Mouse (Mus musculus): ENCODE measurements around the gene Josd2. TPM values are rescaled to one million over a fixed set of nuclear protein-coding genes. Genes with fewer than 3 reads are reported as not detected.

Josd2 gene
- total RNA-seq (2017), result 26.0 and 37.3 TPM in 2 replicates

- ATAC-seq (replicated peaks; ENCODE audit: low read depth, poor library complexity, severe bottlenecking), result peak; percentile 95
Observed at GRCm38 (mm10) chr7:44467811-44468411, at the start of gene Josd2. Gene Josd2, plus strand, starts transcription at chr7:44467980.

- no peak for ATAC-seq (replicated peaks; ENCODE audit: low read depth, poor library complexity, severe bottlenecking)
Observed at GRCm38 (mm10) chr7:44427666-44428065, 40.1 kb upstream of the Josd2 start.

DNA sequence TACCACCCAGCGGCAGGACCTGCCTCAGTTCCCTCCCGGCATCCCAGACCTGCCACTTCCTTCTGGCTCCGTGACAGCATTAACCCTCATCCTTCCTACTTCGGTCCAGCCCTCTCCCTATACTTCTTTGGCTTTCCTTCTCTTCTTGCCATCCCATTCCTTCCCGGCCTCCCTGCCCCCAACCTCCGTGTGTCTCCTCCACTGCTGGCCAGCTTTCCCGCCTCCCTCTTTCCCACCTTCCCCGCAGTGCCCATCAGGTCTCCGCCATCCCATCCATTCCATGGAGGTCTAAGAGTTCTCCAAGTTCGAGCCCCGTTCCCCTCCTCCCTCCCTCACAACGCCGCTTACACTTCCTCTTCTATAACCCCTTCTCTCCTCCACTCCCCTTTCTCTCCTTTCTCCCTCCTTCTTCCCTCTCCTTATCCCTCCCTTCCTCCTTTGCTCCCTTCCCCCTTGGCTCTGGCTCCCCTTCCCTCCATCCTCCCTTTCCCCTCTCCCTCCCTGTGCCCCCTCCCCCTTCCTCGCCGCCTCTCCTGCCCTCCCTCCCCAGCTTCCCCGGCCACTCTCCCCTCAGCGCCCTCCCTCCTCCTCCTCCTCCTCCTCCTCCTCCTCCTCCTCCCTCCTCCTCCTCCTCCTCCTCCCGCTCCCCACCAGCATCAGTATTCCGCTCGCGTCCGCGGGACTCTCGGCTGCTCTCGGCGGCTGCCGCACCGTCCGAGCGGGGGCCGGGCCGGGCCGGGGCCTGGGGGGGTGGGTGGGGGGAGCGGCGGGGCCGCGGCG, 39.4 kb upstream of the Josd2 start:
- peak; percentile 27; the same call in 1 of the 2 replicates for ATAC-seq (replicated peaks; ENCODE audit: low read depth, poor library complexity, severe bottlenecking)

- no peak for ATAC-seq (replicated peaks; ENCODE audit: low read depth, poor library complexity, severe bottlenecking)
Observed at GRCm38 (mm10) chr7:44428968-44429521, 38.7 kb upstream of the Josd2 start, which contains the start of gene Lrrc4b. Gene Lrrc4b, plus strand, starts transcription at chr7:44429018.

DNA sequence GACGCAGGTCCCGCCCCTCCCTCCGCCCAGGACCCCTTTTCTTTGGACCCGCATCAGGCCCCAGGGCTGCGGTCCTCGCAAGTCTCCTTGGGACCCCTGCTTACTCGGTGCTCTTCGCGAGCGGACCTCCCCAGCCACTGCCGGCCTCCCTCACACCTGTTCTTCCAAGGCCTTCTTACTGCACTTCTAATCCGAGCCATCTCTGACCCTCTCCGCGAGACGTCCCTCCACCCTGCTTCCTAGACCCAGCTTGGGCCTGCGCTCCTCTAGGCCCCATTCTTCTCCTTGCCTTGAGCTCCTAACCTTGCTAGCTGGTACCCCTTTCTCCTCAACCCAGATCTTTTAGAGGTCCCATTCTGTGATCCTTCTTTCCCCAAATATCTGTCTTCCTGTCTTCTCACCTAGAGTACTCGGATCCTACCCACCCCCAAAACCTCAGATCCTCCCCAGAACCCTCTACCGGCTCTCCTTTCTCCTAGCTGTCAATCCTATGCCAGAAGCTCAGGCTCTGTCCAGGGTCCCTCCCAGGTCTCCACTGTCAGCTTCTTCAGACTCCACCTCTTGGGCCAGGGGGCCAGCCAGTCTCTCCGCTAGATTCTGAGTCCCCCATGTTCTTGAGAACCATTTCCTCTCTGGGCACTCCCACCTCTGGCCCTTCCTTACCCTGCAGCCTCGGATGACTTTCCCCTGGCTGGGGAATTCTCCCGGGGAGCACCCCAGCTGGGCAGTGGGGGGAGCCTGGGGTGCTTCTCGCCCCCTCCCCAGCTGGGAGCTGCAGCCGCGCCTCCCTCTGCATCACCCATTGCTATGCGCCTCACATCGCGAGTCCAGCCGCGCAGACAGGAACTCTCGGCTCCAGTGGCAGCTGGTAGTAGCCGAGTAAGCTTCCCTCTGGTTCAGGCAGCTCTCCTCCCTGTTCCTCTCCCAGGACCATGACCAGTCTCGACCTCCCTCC, 38.0 kb upstream of the Josd2 start:
- ATAC-seq (replicated peaks; ENCODE audit: low read depth, poor library complexity, severe bottlenecking), result peak; percentile 47

DNA sequence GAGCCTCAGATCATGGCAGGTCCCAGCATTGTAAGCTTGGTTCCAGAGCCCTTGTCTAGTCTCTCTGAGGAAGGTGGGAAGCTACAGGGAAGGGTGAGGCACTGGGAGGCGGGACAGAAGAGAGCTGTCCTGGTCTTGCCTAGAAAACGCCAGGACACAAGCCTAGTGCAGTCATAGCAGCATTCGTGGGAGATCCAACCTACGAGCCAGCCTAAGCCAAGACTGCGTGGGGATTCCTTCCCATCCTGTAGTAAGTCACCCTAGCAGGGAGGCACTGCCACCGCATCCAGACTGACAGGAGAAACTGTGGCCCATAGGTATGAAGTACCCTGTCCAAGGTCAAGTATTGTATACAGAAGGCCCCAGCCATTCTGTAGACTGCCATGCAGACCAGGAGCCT, 35.2 kb upstream of the Josd2 start:
- ATAC-seq (replicated peaks; ENCODE audit: low read depth, poor library complexity, severe bottlenecking), result no peak

DNA sequence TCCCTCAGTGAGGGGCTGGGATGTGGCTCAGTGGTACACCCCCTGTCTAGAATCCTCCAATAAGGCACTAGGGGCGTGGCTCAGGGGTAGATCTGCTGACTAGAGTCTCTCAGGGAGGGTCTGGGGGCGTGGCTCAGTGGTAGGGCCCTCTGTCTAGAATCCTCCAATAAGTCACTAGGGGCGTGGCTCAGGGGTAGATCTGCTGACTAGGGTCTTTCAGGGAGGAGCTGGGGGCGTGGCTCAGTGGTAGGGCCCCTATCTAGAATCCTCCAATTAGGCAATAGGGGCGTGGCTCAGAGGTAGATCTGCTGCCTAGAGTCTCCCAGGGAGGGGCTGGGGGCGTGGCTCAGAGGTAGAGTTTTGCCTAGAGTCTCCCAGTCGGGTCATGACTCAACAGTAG, 34.4 kb upstream of the Josd2 start:
- peak; percentile 39 for ATAC-seq (replicated peaks; ENCODE audit: low read depth, poor library complexity, severe bottlenecking)

- ATAC-seq (replicated peaks; ENCODE audit: low read depth, poor library complexity, severe bottlenecking), result no peak
Observed at GRCm38 (mm10) chr7:44434089-44434488, 33.7 kb upstream of the Josd2 start.

GRCm38 (mm10) chr7:44435796-44436195, 32.0 kb upstream of the Josd2 start:
- no peak for ATAC-seq (replicated peaks; ENCODE audit: low read depth, poor library complexity, severe bottlenecking)

GRCm38 (mm10) chr7:44436267-44436666, 31.5 kb upstream of the Josd2 start:
- no peak for ATAC-seq (replicated peaks; ENCODE audit: low read depth, poor library complexity, severe bottlenecking)

GRCm38 (mm10) chr7:44437188-44437587, 30.6 kb upstream of the Josd2 start:
- ATAC-seq (replicated peaks; ENCODE audit: low read depth, poor library complexity, severe bottlenecking), result no peak

- no peak for ATAC-seq (replicated peaks; ENCODE audit: low read depth, poor library complexity, severe bottlenecking)
Observed at GRCm38 (mm10) chr7:44437933-44438332, 29.8 kb upstream of the Josd2 start.

- no peak for ATAC-seq (replicated peaks; ENCODE audit: low read depth, poor library complexity, severe bottlenecking)
Observed at GRCm38 (mm10) chr7:44439696-44440095, 28.1 kb upstream of the Josd2 start.

- no peak for ATAC-seq (replicated peaks; ENCODE audit: low read depth, poor library complexity, severe bottlenecking)
Observed at GRCm38 (mm10) chr7:44440479-44440878, 27.3 kb upstream of the Josd2 start.

GRCm38 (mm10) chr7:44441180-44441579, 26.6 kb upstream of the Josd2 start:
- ATAC-seq (replicated peaks; ENCODE audit: low read depth, poor library complexity, severe bottlenecking), result no peak

DNA sequence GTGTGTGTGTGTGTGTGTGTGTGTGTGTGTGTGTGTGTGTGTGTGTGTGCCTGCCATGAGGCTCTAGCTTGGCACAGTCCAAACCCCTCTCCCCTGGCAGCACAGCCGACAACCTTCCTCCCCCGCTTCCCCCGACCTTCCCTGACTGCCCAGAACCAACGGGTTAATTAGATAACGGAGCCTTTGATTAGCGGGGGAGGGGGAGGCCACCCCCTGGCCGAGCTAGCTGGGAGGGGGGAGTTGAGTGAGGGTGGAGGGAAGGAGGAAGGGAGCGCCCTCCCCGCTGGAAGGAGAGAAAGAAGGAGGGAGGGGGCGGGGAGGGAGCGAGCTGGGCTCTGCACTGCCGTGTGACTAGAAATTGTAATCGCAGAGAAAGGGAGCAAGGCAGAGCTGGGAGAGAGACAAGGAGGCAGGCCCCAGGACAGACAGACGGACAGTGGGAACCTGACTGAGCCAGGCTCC, 26.1 kb upstream of the Josd2 start:
- ATAC-seq (replicated peaks; ENCODE audit: low read depth, poor library complexity, severe bottlenecking), result no peak; the same call in 1 of the 2 replicates

DNA sequence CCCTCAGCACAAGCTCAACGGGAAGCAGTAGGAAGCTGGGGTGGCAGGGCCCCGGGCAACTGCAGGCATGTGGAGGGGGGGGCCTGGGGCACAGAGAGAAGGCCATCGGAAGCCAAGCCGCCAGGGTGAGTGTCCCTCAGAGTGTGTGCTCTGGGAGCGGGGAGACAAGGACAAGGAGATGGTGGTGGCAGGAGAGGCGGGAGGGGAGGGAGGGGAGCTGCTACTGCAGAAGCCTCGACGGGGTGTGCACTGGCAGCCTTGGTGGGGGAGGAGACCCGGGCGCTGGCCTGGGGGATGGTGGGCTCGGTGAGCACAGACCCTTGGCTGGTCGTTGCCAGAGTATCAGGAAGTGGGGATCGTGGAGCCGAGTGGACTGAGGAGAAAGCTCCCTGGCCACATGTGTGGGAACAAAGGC, 25.4 kb upstream of the Josd2 start:
- ATAC-seq (replicated peaks; ENCODE audit: low read depth, poor library complexity, severe bottlenecking), result no peak

DNA sequence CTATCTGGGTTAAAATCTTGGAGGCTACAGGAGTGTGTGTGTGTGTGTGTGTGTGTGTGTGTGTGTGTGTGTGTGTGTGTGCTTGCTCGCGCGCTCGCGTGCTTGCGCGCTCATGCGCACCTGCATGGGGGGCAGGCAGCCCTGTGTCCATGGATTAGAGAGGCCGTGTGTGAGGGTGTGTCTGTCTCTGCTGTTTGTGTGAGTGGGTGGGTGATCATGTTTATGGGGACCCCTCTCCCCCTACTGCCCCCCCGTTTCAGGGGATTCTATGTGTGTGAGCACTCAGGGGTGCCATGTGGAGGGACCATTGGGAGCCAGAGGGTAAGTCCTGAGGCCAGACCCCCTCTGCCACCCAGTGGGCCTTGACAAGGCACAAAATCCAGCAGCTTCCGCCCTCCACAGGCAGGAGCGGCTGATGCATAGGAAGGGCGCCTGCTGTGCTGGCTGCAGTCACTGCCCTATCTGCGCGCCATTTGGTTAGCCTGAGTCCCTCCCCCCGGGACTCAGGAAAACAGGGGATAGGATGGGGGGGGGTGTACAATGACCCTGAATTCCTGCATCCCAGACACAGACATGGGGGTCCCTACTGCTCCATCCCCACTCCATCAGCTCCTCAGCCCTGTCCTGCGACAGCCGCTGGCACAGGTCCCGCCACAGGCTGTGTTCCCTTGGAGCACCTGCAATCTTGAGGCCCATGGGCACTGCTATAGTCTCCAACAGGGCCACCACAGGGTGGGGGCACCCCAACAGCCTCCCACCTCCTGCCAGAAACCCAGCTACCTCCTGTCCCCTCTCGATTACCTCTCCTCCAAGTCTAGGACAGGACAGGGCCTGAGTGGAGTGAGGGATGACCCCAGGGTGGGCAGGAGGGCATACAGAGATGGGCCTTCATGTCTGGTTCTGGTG, 24.3 kb upstream of the Josd2 start:
- ATAC-seq (replicated peaks; ENCODE audit: low read depth, poor library complexity, severe bottlenecking), result no peak

DNA sequence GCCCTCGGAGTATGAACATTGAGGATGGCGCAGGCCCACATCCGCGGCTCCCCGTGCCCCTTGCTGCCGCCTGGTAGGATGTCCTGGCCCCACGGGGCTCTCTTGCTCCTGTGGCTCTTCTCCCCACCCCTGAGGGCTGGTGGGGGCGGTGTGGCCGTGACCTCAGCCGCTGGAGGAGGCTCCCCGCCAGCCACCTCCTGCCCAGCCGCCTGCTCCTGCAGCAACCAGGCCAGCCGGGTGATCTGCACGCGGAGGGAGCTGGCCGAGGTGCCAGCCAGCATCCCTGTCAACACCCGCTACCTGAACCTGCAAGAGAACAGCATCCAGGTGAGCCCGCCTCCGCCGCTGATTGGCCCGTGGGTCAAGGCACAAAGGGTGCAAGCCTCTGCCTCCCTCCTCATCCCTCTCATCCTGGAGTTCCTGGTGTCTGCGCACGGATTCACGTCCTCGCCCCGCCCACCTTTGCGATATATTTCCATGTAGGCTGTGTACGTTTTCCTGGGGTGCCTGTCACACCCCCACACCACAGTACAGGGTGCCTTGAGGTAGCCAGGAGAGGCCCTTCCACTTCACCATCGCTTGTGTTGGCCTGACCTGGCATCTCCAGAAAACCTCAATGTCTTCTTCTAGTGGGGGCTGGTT, 22.8 kb upstream of the Josd2 start:
- no peak for ATAC-seq (replicated peaks; ENCODE audit: low read depth, poor library complexity, severe bottlenecking)

Measured in common myeloid progenitor, adult 5-6 weeks (primary cell).